Mouse (Mus musculus) liver, embryonic 12.5 days (tissue): ENCODE measurements at regions not wholly inside any gene's neighbourhood (a gene's known extent, or its start where the extent isn't known, plus 50 kb on each side); places are given as distances from the start of the nearest gene placed in this dataset.

Experiments
- ATAC-seq: fragments of 200-750 bp; cut with Nextera tagmentation; 2 replicates; pipeline ENCODE4 v1.8.0; 2017; ENCODE audit warnings: moderate number of reproducible peaks, mild to moderate bottlenecking, moderate library complexity
- H3K27ac ChIP-seq: fragments of 300-500 bp; sonication (generic); 2 replicates; pipeline ENCODE4 v1.5.1; 2016; ENCODE audit warnings: mild to moderate bottlenecking
- H3K27me3 ChIP-seq: fragments of 300-500 bp; sonication (generic); replicated peaks from 2 replicates; pipeline ENCODE4 v1.6.1; 2016; ENCODE audit warnings: mild to moderate bottlenecking, moderate library complexity
- H3K36me3 ChIP-seq: fragments of 300-500 bp; sonication (generic); 2 replicates; pipeline ENCODE4 v1.6.1; 2016; ENCODE audit warnings: mild to moderate bottlenecking, moderate library complexity
- H3K4me1 ChIP-seq: fragments of 300-500 bp; sonication (generic); 2 replicates; pipeline ENCODE4 v1.6.1; 2016
- H3K4me2 ChIP-seq: fragments of 300-500 bp; sonication (generic); 2 replicates; pipeline ENCODE4 v1.6.1; 2016; ENCODE audit warnings: mild to moderate bottlenecking, moderate library complexity
- H3K4me3 ChIP-seq: fragments of 300-500 bp; sonication (generic); 2 replicates; pipeline ENCODE4 v1.5.1; 2016; ENCODE audit warnings: mild to moderate bottlenecking, moderate library complexity
- H3K9ac ChIP-seq: fragments of 300-500 bp; sonication (generic); 2 replicates; pipeline ENCODE4 v1.6.1; 2016; ENCODE audit warnings: mild to moderate bottlenecking, moderate library complexity
- H3K9me3 ChIP-seq: fragments of 300-500 bp; sonication (generic); replicated peaks from 2 replicates; pipeline ENCODE4 v1.6.1; 2016; ENCODE audit warnings: mild to moderate bottlenecking, moderate library complexity
- WGBS: fragments of 180-500 bp; shearing (Covaris S2); methylation state at CpG from one replicate; pipeline ENCODE4 v1.1.7; 2016; ENCODE audit not compliant: insufficient replicate concordance; 5-methylcytosine and 5-hydroxymethylcytosine counted together

DNA sequence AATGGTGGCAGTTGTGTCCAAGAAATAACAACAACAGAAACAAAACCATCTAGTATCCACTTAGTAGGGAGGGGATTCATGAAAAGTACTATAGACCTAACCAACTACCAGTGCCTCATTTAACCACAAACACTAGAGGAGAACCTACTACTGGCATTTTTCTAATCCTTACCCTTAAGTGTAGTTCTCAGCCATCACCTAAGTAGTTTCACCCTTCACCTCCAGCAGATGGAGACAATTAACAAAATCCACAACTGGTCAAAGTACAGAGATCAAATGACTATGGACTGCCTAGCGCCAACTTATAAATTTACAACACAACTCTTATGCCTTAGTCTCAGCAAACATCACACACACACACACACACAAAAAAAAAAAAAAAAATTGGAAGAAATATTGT lies 874.6 kb downstream of the Kcna4 start:
- Histone ChIP-seq H3K27ac (no peak overlapping the region), H3K36me3 (no peaks in the 10 kb centered on the region), H3K9ac (no peak overlapping the region), H3K4me1 (no peaks in the 10 kb centered on the region), H3K4me3 (no peak overlapping the region), H3K27me3 (no peaks in the 10 kb centered on the region), H3K9me3 (no peaks in the 10 kb centered on the region), H3K4me2 (no peak overlapping the region)
- 68% methylated on average over 1 of the region's 1 CpGs for WGBS
- ATAC-seq, result no peak
